Mouse (Mus musculus): ENCODE results near the gene Odf3l2. TPM values are rescaled to one million over a fixed set of nuclear protein-coding genes. Genes with fewer than 3 reads are reported as not detected.

Odf3l2 gene
- total RNA-seq, 2 experiments from 2014 or later = 0.25 to 0.63 TPM

GRCm38 (mm10) chr10:79672088-79672455 is 26.5 kb upstream of the Odf3l2 start:
- no peak for DNase-seq (ENCODE audit: low spot score in 2 of 2)

GRCm38 (mm10) chr10:79671396-79672087 is 26.0 kb upstream of the Odf3l2 start:
- intact Hi-C loops (cut with DNase I) = no loop called here
- DNase-seq (ENCODE audit: low spot score in 2 of 2) = no peak

More at GRCm38 (mm10) chr10:79672088-79672455, 26.5 kb upstream of the Odf3l2 start:
- intact Hi-C loops (cut with DNase I) = no loop called here

GRCm38 (mm10) chr10:79670071-79670888 is 24.7 kb upstream of the Odf3l2 start:
- intact Hi-C loops (cut with DNase I) = no loop called here
- DNase-seq (ENCODE audit: low spot score in 2 of 2) = no peak

- peak; percentile 85 to 87 for DNase-seq (ENCODE audit: low spot score in 2 of 2)
- intact Hi-C loops (cut with DNase I) = loop anchor here (1.0 to 10.0 kb wide), 3 partner anchors 12 to 915 kb away; partner anchors contain the start of gene Ccdc105
Measured at GRCm38 (mm10) chr10:79669576-79670057, 24.1 kb upstream of the Odf3l2 start.

GRCm38 (mm10) chr10:79668771-79669575 is 23.4 kb upstream of the Odf3l2 start, which contains the start of gene Tpgs1:
Tpgs1 (plus strand) TSS chr10:79669369.
- peak; percentile 90 to 92 for DNase-seq (ENCODE audit: low spot score in 2 of 2)
- intact Hi-C loops (cut with DNase I) = loop anchor here (1.0 to 10.0 kb wide), 3 partner anchors 12 to 914 kb away; partner anchors contain the start of gene Ccdc105

GRCm38 (mm10) chr10:79668076-79668475 is 22.5 kb upstream of the Odf3l2 start:
- DNase-seq (ENCODE audit: low spot score in 2 of 2) = no peak
- intact Hi-C loops (cut with DNase I) = loop anchor here (10.0 kb wide), 1 partner anchor 913 kb away; the partner anchor contains the start of gene Ccdc105

GRCm38 (mm10) chr10:79666493-79666892 is 21.0 kb upstream of the Odf3l2 start:
- intact Hi-C loops (cut with DNase I) = loop anchor here (10.0 kb wide), 1 partner anchor 912 kb away; the partner anchor contains the start of gene Ccdc105
- DNase-seq (ENCODE audit: low spot score in 2 of 2) = no peak

GRCm38 (mm10) chr10:79665051-79665450 is 19.5 kb upstream of the Odf3l2 start:
- DNase-seq (ENCODE audit: low spot score in 2 of 2) = no peak
- intact Hi-C loops (cut with DNase I) = loop anchor here (10.0 kb wide), 1 partner anchor 910 kb away; the partner anchor contains the start of gene Ccdc105

GRCm38 (mm10) chr10:79664131-79664665 is 18.7 kb upstream of the Odf3l2 start, which contains the start of gene Madcam1:
Madcam1 (plus strand) TSS chr10:79664559.
- peak; percentile 43 to 44 for DNase-seq (ENCODE audit: low spot score in 2 of 2)

GRCm38 (mm10) chr10:79661861-79662260 is 16.3 kb upstream of the Odf3l2 start:
- DNase-seq (ENCODE audit: low spot score in 2 of 2) = no peak
- intact Hi-C loops (cut with DNase I) = loop anchor here (10.0 kb wide), 1 partner anchor 907 kb away; the partner anchor contains the start of gene Ccdc105

More at GRCm38 (mm10) chr10:79664131-79664665, 18.7 kb upstream of the Odf3l2 start, which contains the start of gene Madcam1:
- intact Hi-C loops (cut with DNase I) = loop anchor here (10.0 kb wide), 1 partner anchor 909 kb away; the partner anchor contains the start of gene Ccdc105

GRCm38 (mm10) chr10:79660298-79660697 is 14.8 kb upstream of the Odf3l2 start:
- DNase-seq (ENCODE audit: low spot score in 2 of 2) = no peak
- intact Hi-C loops (cut with DNase I) = loop anchor here (10.0 kb wide), 1 partner anchor 905 kb away; the partner anchor contains the start of gene Ccdc105

- intact Hi-C loops (cut with DNase I) = no loop called here
- no peak for DNase-seq (ENCODE audit: low spot score in 2 of 2)
Measured at GRCm38 (mm10) chr10:79658829-79659228, 13.3 kb upstream of the Odf3l2 start.

- intact Hi-C loops (cut with DNase I) = no loop called here
Measured at GRCm38 (mm10) chr10:79654946-79655395, 9.4 kb upstream of the Odf3l2 start.

GRCm38 (mm10) chr10:79652789-79653188 is 7.3 kb upstream of the Odf3l2 start:
- intact Hi-C loops (cut with DNase I) = no loop called here
- DNase-seq (ENCODE audit: low spot score in 2 of 2) = no peak

More at GRCm38 (mm10) chr10:79654946-79655395, 9.4 kb upstream of the Odf3l2 start:
- no peak for DNase-seq (ENCODE audit: low spot score in 2 of 2)

GRCm38 (mm10) chr10:79649070-79649751 is 3.7 kb upstream of the Odf3l2 start:
- peak; percentile 65 to 79 for DNase-seq (ENCODE audit: low spot score in 2 of 2)
- intact Hi-C loops (cut with DNase I) = loop anchor here (2.0 kb wide), 1 partner anchor 54 kb away; no protein-coding TSS in a partner anchor

- peak; percentile 62 to 72 for DNase-seq (ENCODE audit: low spot score in 2 of 2)
- intact Hi-C loops (cut with DNase I) = no loop called here
Measured at GRCm38 (mm10) chr10:79638486-79639204, 6.9 kb downstream of the Odf3l2 start.
